Mouse (Mus musculus): Measurements from ENCODE around the gene Cidec.

GRCm38 (mm10) chr6:113483100-113483615, 47.6 kb upstream of the Cidec start, which contains the start of gene Creld1:
- TF ChIP-seq GATA1 (IDR thresholded peaks at IDR 0.05; ENCODE audit: borderline replicate concordance, low read length) (no peak), FLI1 (IDR thresholded peaks at IDR 0.05; ENCODE audit: low read length) (no peak)

All from megakaryocyte, embryonic 14.5 days (primary cell).